Mouse (Mus musculus) gastrocnemius, adult 8-10 months (tissue): ENCODE results near the gene Usp11. TPM values are rescaled to one million over a fixed set of nuclear protein-coding genes. Genes with fewer than 3 reads are reported as not detected.

ENCODE experiments used
- total RNA-seq, 4 experiments: library from RNA; stranded (reverse); gene quantifications; 2 replicates each; pipeline ENCODE4 v1.2.4; 2022

Usp11 gene
- total RNA-seq, 4 experiments from 2014 or later = 1.7 to 2.3 (median 2.1) TPM

Other genes with a start within 250 kb of the Usp11 start
- under 1 TPM in 1 of 4 experiments, not detected in 3; 0.46 TPM for gene Rgn, start 154.1 kb upstream of the Usp11 start, total RNA-seq
- gene Rbm10, start 86.4 kb upstream of the Usp11 start, total RNA-seq = 10 to 100 TPM in 1 of 4 experiments, 1 to 10 TPM in 3; 8.4 to 10.3 (median 9.2) TPM
- gene Ndufb11, start 86.3 kb upstream of the Usp11 start, total RNA-seq = 100 to 1,000 TPM; 396 to 439 (median 407) TPM
- gene Uba1, start 45.6 kb upstream of the Usp11 start, total RNA-seq = 100 to 1,000 TPM; 143 to 161 (median 149) TPM
- gene Cdk16, start 16.0 kb upstream of the Usp11 start, total RNA-seq = 100 to 1,000 TPM; 105 to 130 (median 120) TPM
- 100 to 1,000 TPM; 102 to 107 (median 105) TPM for gene Araf, start 93.9 kb downstream of the Usp11 start, total RNA-seq
- gene Timp1, start 166.3 kb downstream of the Usp11 start, total RNA-seq = under 1 TPM in 3 of 4 experiments, not detected in 1; 0.36 to 0.99 (median 0.59) TPM
- gene Syn1, start 217.1 kb downstream of the Usp11 start, total RNA-seq = under 1 TPM in 1 of 4 experiments, not detected in 3; 0.10 TPM
- 1 to 10 TPM; 1.3 to 4.5 (median 2.1) TPM for gene Cfp, start 227.6 kb downstream of the Usp11 start, total RNA-seq
- gene Elk1, start 246.7 kb downstream of the Usp11 start, total RNA-seq = 1 to 10 TPM; 5.6 to 6.9 (median 6.1) TPM